Mouse (Mus musculus) 416B (cell line): ENCODE results near the gene Dusp1.

Experiments used
- DNase-seq: peaks from one replicate; pipeline ENCODE4 v3.0.0; 2011; ENCODE audit warnings: low read depth

Dusp1 gene

GRCm38 (mm10) chr17:26583606-26584005 lies 21.7 kb upstream of the Dusp1 start:
- DNase-seq, result no peak

- DNase-seq, result no peak
These were observed 21.1 kb upstream of the Dusp1 start for GRCm38 (mm10) chr17:26583056-26583455.

- no peak for DNase-seq
These were observed 20.4 kb upstream of the Dusp1 start for GRCm38 (mm10) chr17:26582297-26582696.

GRCm38 (mm10) chr17:26580873-26581401 lies 19.0 kb upstream of the Dusp1 start:
- DNase-seq, result no peak

GRCm38 (mm10) chr17:26579396-26579795 lies 17.5 kb upstream of the Dusp1 start:
- DNase-seq, result no peak

- DNase-seq, result no peak
These were observed 16.8 kb upstream of the Dusp1 start for GRCm38 (mm10) chr17:26578771-26579170.

- DNase-seq, result no peak
These were observed 16.2 kb upstream of the Dusp1 start for GRCm38 (mm10) chr17:26578162-26578561.

- DNase-seq, result no peak
These were observed 15.4 kb upstream of the Dusp1 start for GRCm38 (mm10) chr17:26577309-26577708.

- no peak for DNase-seq
These were observed 14.9 kb upstream of the Dusp1 start for GRCm38 (mm10) chr17:26576833-26577232.

GRCm38 (mm10) chr17:26575786-26576690 lies 14.1 kb upstream of the Dusp1 start:
- DNase-seq, result no peak

GRCm38 (mm10) chr17:26574701-26575100 lies 12.8 kb upstream of the Dusp1 start:
- no peak for DNase-seq

- DNase-seq, result no peak
These were observed 12.2 kb upstream of the Dusp1 start for GRCm38 (mm10) chr17:26574118-26574517.

GRCm38 (mm10) chr17:26572265-26572664 lies 10.3 kb upstream of the Dusp1 start:
- DNase-seq, result peak; percentile 67

- DNase-seq, result peak; percentile 82
These were observed 9.4 kb upstream of the Dusp1 start for GRCm38 (mm10) chr17:26571377-26571776.

GRCm38 (mm10) chr17:26570651-26571118 lies 8.8 kb upstream of the Dusp1 start:
- DNase-seq, result peak; percentile 56

GRCm38 (mm10) chr17:26569594-26570350 lies 7.8 kb upstream of the Dusp1 start:
- no peak for DNase-seq

- DNase-seq, result no peak
These were observed 5.9 kb upstream of the Dusp1 start for GRCm38 (mm10) chr17:26567818-26568173.

GRCm38 (mm10) chr17:26567142-26567817 lies 5.4 kb upstream of the Dusp1 start:
- no peak for DNase-seq

- no peak for DNase-seq
These were observed 2.5 kb upstream of the Dusp1 start for GRCm38 (mm10) chr17:26564439-26564838.

GRCm38 (mm10) chr17:26563476-26563875 lies 1.5 kb upstream of the Dusp1 start:
- DNase-seq, result no peak

- DNase-seq, result no peak
These were observed 364 bp upstream of the Dusp1 start for GRCm38 (mm10) chr17:26562292-26562691.

- DNase-seq, result peak; percentile 80
These were observed 663 bp downstream of the Dusp1 start, which contains the start of gene Ergic1 for GRCm38 (mm10) chr17:26561290-26561640. TSS of gene Ergic1 (plus strand) at chr17:26561489.
